In genomic region chr15:100761419-100762185, GRCm38 (mm10) we compare ENCODE assay signal across 8 mouse cellular contexts. TPM values are rescaled to one million over a fixed set of nuclear protein-coding genes. Genes with fewer than 3 reads are reported as not detected.
DNase-seq lines count a peak whose midpoint lies in the region; ATAC-seq and TF ChIP-seq lines count a peak whose summit lies in the region.

Gene Slc4a8, plus strand, starts transcription at chr15:100761747.

- H3K4me1 ChIP-seq in E14TG2a.4 (replicated peaks; ENCODE audit: low read depth, low read length) = peaks cover 46% of the 10 kb centered on the region
- H3K4me1 ChIP-seq in forebrain, embryonic 16.5 days (replicated peaks; ENCODE audit: control insufficient read depth, insufficient read depth, low read length) = peaks cover 18% of the 10 kb centered on the region
- no peaks in the 10 kb centered on the region; the same call in 1 of the 2 replicates for H3K4me1 ChIP-seq in lung, adult 2 months (ENCODE audit: control insufficient read depth, insufficient read depth, low read length)
- H3K4me1 ChIP-seq in neural tube, embryonic 15.5 days = peaks cover 28% of the 10 kb centered on the region

- peak within 1 kb of the TSS; percentile 73 for H3K4me2 ChIP-seq in forebrain, embryonic 16.5 days (ENCODE audit: low read length)
- peak within 1 kb of the TSS; percentile 74 for H3K4me2 ChIP-seq in neural tube, embryonic 15.5 days

- under 1% methylated on average over 60 of the region's 64 CpGs for WGBS in forebrain, embryonic 16.5 days
- WGBS in lung, adult 2 months = under 1% methylated on average over 63 of the region's 64 CpGs
- under 1% methylated on average over 50 of the region's 64 CpGs for WGBS in neural tube, embryonic 15.5 days

- H3K9me3 ChIP-seq in E14TG2a.4 (ENCODE audit: low read length) = no peaks in the 10 kb centered on the region
- no peaks in the 10 kb centered on the region for H3K9me3 ChIP-seq in forebrain, embryonic 16.5 days (ENCODE audit: control insufficient read depth, low read length)
- no peaks in the 10 kb centered on the region for H3K9me3 ChIP-seq in neural tube, embryonic 15.5 days (replicated peaks)

- peak; percentile 92 for DNase-seq in cerebellum, adult 11-12 months
- peak; percentile 82 for DNase-seq in heart, postnatal 25 days (ENCODE audit: low spot score)
- DNase-seq in layer of hippocampus, adult 2 months (ENCODE audit: low spot score in 2 of 2) = peak; percentile 93 to 95
- peak; percentile 75 for DNase-seq in lung, adult 2 months
- peak; percentile 91 for DNase-seq in testis, postnatal 10 days (ENCODE audit: low spot score)

- H3K36me3 ChIP-seq in E14TG2a.4 (ENCODE audit: insufficient read depth, low read length) = no peaks in the 10 kb centered on the region
- H3K36me3 ChIP-seq in forebrain, embryonic 16.5 days (ENCODE audit: control insufficient read depth, insufficient read depth) = 0 out of 2 replicates have a peak, but pooled peaks cover 2% of the 10 kb centered on the region
- H3K36me3 ChIP-seq in neural tube, embryonic 15.5 days = peaks cover 8% of the 10 kb centered on the region; the same call in 1 of the 2 replicates

- intact Hi-C loops in heart, postnatal 25 days (cut with DNase I) = loop anchor here (5.0 kb wide), 1 partner anchor 436 kb away; no protein-coding TSS in a partner anchor

- ATAC-seq in forebrain, embryonic 16.5 days = peak; percentile 97
- peak; percentile 96 for ATAC-seq in neural tube, embryonic 15.5 days (ENCODE audit: low FRiP score)

- peak within 1 kb of the TSS; percentile 77 for H3K9ac ChIP-seq in forebrain, embryonic 16.5 days (replicated peaks; ENCODE audit: low read depth, low read length)
- H3K9ac ChIP-seq in neural tube, embryonic 15.5 days (replicated peaks) = peak within 1 kb of the TSS; percentile 81

- H3K4me3 ChIP-seq in E14TG2a.4 (replicated peaks; ENCODE audit: low read length) = peak within 1 kb of the TSS; percentile 90
- peak within 1 kb of the TSS; percentile 69 for H3K4me3 ChIP-seq in forebrain, embryonic 16.5 days (replicated peaks; ENCODE audit: low read length)
- H3K4me3 ChIP-seq in layer of hippocampus, adult 2 months = peak within 1 kb of the TSS; percentile 88
- peak within 1 kb of the TSS; percentile 54 for H3K4me3 ChIP-seq in lung, adult 2 months (replicated peaks; ENCODE audit: extremely low read depth, low read depth, low read length)
- peak within 1 kb of the TSS; percentile 80 for H3K4me3 ChIP-seq in neural tube, embryonic 15.5 days (replicated peaks)

- peak; percentile 7; the same call in 1 of the 2 replicates for TF ChIP-seq CTCF in E14TG2a.4 (conservative IDR thresholded peaks at IDR 0.05; ENCODE audit: low read length)
- TF ChIP-seq CTCF in layer of hippocampus, adult 2 months (conservative IDR thresholded peaks at IDR 0.05) = peak; percentile 75
- 0 out of 2 replicates have a peak, but pooled peaks have one; percentile 4 for TF ChIP-seq CTCF in lung, adult 2 months (IDR thresholded peaks at IDR 0.05; ENCODE audit: insufficient read depth, low read length)

- peak within 1 kb of the TSS; percentile 65 for H3K27ac ChIP-seq in forebrain, embryonic 16.5 days (ENCODE audit: low read length)
- H3K27ac ChIP-seq in layer of hippocampus, adult 2 months = peak within 1 kb of the TSS; percentile 92
- peak within 1 kb of the TSS; percentile 90 for H3K27ac ChIP-seq in neural tube, embryonic 15.5 days (replicated peaks)

- no peak for TF ChIP-seq POLR2A in lung, adult 2 months (IDR thresholded peaks at IDR 0.05; ENCODE audit: borderline replicate concordance, extremely low read depth, low read depth, low read length)

- peaks cover 46% of the 10 kb centered on the region for H3K27me3 ChIP-seq in E14TG2a.4 (ENCODE audit: insufficient read depth, low read length)
- no peaks in the 10 kb centered on the region for H3K27me3 ChIP-seq in forebrain, embryonic 16.5 days (replicated peaks; ENCODE audit: control insufficient read depth, insufficient read depth, low read length)
- H3K27me3 ChIP-seq in neural tube, embryonic 15.5 days (replicated peaks) = no peaks in the 10 kb centered on the region

RNA-seq across cellular contexts. Expression of gene Slc4a8, which starts in this region (rescaled TPM):
- 20.8 and 25.7 TPM in 2 replicates for polyA plus RNA-seq in forebrain, embryonic 16.5 days (2015; fragmentation: Nextera tagmentation; extraction: Ambion mirVana)
- 1 to 10 TPM; 3.0 to 3.9 TPM for total RNA-seq in heart, postnatal 25 days (2021)
- total RNA-seq in layer of hippocampus, adult 2 months (2021) = 10 to 100 TPM; 77.4 to 94.2 TPM
- 4.3 and 4.4 TPM in 2 replicates for polyA plus RNA-seq in lung, adult 2 months (2012; rRNA removed)
- polyA plus RNA-seq in neural tube, embryonic 15.5 days (2015; fragmentation: Nextera tagmentation; extraction: Ambion mirVana) = 20.9 and 25.9 TPM in 2 replicates

Comparison
In these comparisons a context has a peak if more than half of its experiments do, and no peak if none do; other contexts are left out.
1. Peak in every context shown above with its lines: DNase-seq, ATAC-seq, H3K4me3 ChIP-seq and H3K27ac ChIP-seq.
2. RNA of gene Slc4a8 (total RNA-seq): 77.4 to 94.2 TPM in layer of hippocampus, adult 2 months; 3.0 to 3.9 TPM in heart, postnatal 25 days; every median in the first group is over 10 times any median in the second.
3. CTCF ChIP-seq: peak in every context shown above with its lines; median percentile 75 in layer of hippocampus, adult 2 months; 7 in E14TG2a.4; 4 in lung, adult 2 months.